In genomic region chr19:22447418-22448339, GRCm38 (mm10) we compare ENCODE assay signal across 8 mouse cellular contexts.
DNase-seq lines count a peak whose midpoint lies in the region; ATAC-seq lines count a peak whose summit lies in the region.

No protein-coding gene starts in this region.

- H3K9ac ChIP-seq in embryonic facial prominence, embryonic 11.5 days (replicated peaks; ENCODE audit: low read length) = 0 out of 2 replicates have a peak overlapping the region, but pooled peaks have one; percentile 23
- peak overlapping the region; percentile 65 for H3K9ac ChIP-seq in midbrain, embryonic 14.5 days (replicated peaks; ENCODE audit: low read length)

- H3K4me3 ChIP-seq in embryonic facial prominence, embryonic 11.5 days (ENCODE audit: low read depth, low read length) = peak overlapping the region; percentile 29
- H3K4me3 ChIP-seq in hindbrain, embryonic 10.5 days = peak overlapping the region; percentile 53
- H3K4me3 ChIP-seq in midbrain, embryonic 14.5 days (replicated peaks; ENCODE audit: low read depth, low read length) = peak overlapping the region; percentile 49

- DNase-seq in heart, adult 11 months = peak; percentile 93
- DNase-seq in heart, postnatal 25 days (ENCODE audit: low spot score) = no peak
- DNase-seq in R1 (ENCODE audit: low read depth, low spot score) = peak; percentile 13
- DNase-seq in embryonic facial prominence, embryonic 11.5 days (ENCODE audit: low spot score) = peak; percentile 63
- DNase-seq in hindbrain, embryonic 10.5 days (ENCODE audit: low spot score) = peak; percentile 50
- peak; percentile 73 for DNase-seq in midbrain, embryonic 14.5 days
- no peak for DNase-seq in urinary bladder, postnatal 4 days (ENCODE audit: low spot score in 2 of 2)
- DNase-seq in frontal cortex, postnatal 14 days (ENCODE audit: low spot score in 2 of 2) = no peak

- H3K4me1 ChIP-seq in embryonic facial prominence, embryonic 11.5 days (ENCODE audit: control insufficient read depth, insufficient read depth, low read length) = peaks cover 5% of the 10 kb centered on the region; the same call in 1 of the 2 replicates
- H3K4me1 ChIP-seq in hindbrain, embryonic 10.5 days (replicated peaks) = peaks cover 27% of the 10 kb centered on the region
- H3K4me1 ChIP-seq in midbrain, embryonic 14.5 days (ENCODE audit: control insufficient read depth, insufficient read depth, low read length) = 0 out of 2 replicates have a peak, but pooled peaks cover 5% of the 10 kb centered on the region

- H3K36me3 ChIP-seq in embryonic facial prominence, embryonic 11.5 days (replicated peaks; ENCODE audit: control insufficient read depth, insufficient read depth, low read depth, low read length) = no peaks in the 10 kb centered on the region
- H3K36me3 ChIP-seq in hindbrain, embryonic 10.5 days = no peaks in the 10 kb centered on the region
- H3K36me3 ChIP-seq in midbrain, embryonic 14.5 days (ENCODE audit: control insufficient read depth, insufficient read depth, low read length) = no peaks in the 10 kb centered on the region

- H3K4me2 ChIP-seq in embryonic facial prominence, embryonic 11.5 days (ENCODE audit: low read depth, low read length) = peak overlapping the region; percentile 57
- H3K4me2 ChIP-seq in midbrain, embryonic 14.5 days (ENCODE audit: low read length) = peak overlapping the region; percentile 88

- H3K27me3 ChIP-seq in embryonic facial prominence, embryonic 11.5 days (ENCODE audit: control insufficient read depth, insufficient read depth, low read length) = no peaks in the 10 kb centered on the region
- peaks cover 2% of the 10 kb centered on the region; the same call in 1 of the 2 replicates for H3K27me3 ChIP-seq in hindbrain, embryonic 10.5 days (ENCODE audit: insufficient read depth, poor library complexity, severe bottlenecking)
- H3K27me3 ChIP-seq in midbrain, embryonic 14.5 days (ENCODE audit: control insufficient read depth, insufficient read depth, low read length) = no peaks in the 10 kb centered on the region

- ATAC-seq in embryonic facial prominence, embryonic 11.5 days (replicated peaks; ENCODE audit: insufficient number of reproducible peaks, low FRiP score, low TSS enrichment, low read depth) = peak; percentile 59; the same call in 1 of the 2 replicates
- peak; percentile 60 for ATAC-seq in midbrain, embryonic 14.5 days (ENCODE audit: low FRiP score, low TSS enrichment)

- H3K27ac ChIP-seq in embryonic facial prominence, embryonic 11.5 days (replicated peaks; ENCODE audit: low read depth, low read length) = no peak overlapping the region
- peak overlapping the region; percentile 70 for H3K27ac ChIP-seq in hindbrain, embryonic 10.5 days
- peak overlapping the region; percentile 61 for H3K27ac ChIP-seq in midbrain, embryonic 14.5 days (replicated peaks; ENCODE audit: low read depth, low read length)

- WGBS in embryonic facial prominence, embryonic 11.5 days = 4% methylated on average over 17 of the region's 18 CpGs
- WGBS in hindbrain, embryonic 10.5 days = 4% methylated on average over 18 of the region's 18 CpGs
- 2% methylated on average over 18 of the region's 18 CpGs for WGBS in midbrain, embryonic 14.5 days

- no peaks in the 10 kb centered on the region for H3K9me3 ChIP-seq in embryonic facial prominence, embryonic 11.5 days (replicated peaks; ENCODE audit: control insufficient read depth, low read length)
- H3K9me3 ChIP-seq in hindbrain, embryonic 10.5 days = no peaks in the 10 kb centered on the region
- no peaks in the 10 kb centered on the region for H3K9me3 ChIP-seq in midbrain, embryonic 14.5 days (ENCODE audit: control insufficient read depth, low read length)

- intact Hi-C loops in heart, postnatal 25 days (cut with DNase I) = no loop called here

Comparison
In these comparisons a context has a peak if more than half of its experiments do, and no peak if none do; other contexts are left out.
1. DNase-seq: peak in heart, adult 11 months (single experiment), R1 (single experiment), embryonic facial prominence, embryonic 11.5 days (single experiment), hindbrain, embryonic 10.5 days (single experiment) and midbrain, embryonic 14.5 days (single experiment); none in heart, postnatal 25 days (single experiment), urinary bladder, postnatal 4 days (0 of 2) and frontal cortex, postnatal 14 days (0 of 2).
2. Peak in every context shown above with its lines, with median percentiles within 50 percentile points of each other: H3K4me3 ChIP-seq.